Mouse (Mus musculus): ENCODE data around the gene Ankrd50. TPM values are rescaled to one million over a fixed set of nuclear protein-coding genes. Genes with fewer than 3 reads are reported as not detected.

The Ankrd50 gene
- total RNA-seq, 2 experiments from 2014 or later, result 18.6 to 22.7 TPM

GRCm38 (mm10) chr3:38423966-38424365 lies 60.7 kb downstream of the Ankrd50 start:
- intact Hi-C loops (cut with DNase I; ENCODE audit: low total_unique reads), result no loop called here
- no peak for DNase-seq

- intact Hi-C loops (cut with DNase I; ENCODE audit: low total_unique reads), result no loop called here
- DNase-seq, result no peak
Observed at GRCm38 (mm10) chr3:38419896-38420295, 64.7 kb downstream of the Ankrd50 start.

DNA sequence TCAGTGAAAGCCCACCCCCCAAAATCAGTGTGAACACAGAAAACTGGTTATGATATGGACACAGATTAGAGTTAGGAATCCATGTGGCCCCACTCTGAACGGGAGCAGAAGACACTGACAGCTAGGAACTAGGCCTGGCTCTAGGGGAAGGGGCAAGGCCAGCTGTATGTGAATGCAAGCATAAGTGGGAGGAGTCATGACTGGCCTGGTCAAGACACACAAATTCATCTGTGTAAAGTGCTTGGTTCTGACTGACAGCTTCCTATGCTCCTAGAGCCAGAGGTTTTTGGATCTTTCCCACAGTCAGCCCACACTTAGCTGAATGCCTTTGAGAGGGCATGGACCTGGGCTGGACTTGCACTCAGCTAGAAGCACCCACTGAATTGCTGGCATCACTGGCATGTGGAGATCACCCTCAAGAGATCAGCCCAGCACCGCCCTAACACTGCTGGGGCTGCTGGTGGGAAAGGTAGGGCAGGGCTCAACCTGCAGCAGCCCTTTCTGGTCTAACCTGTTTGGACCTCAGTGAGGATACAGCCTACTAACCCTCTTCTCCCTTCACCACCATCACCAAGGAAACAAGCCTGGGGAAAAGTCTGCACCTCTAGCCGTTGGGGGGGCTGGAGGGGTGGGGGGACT lies 69.2 kb downstream of the Ankrd50 start:
- intact Hi-C loops (cut with DNase I; ENCODE audit: low total_unique reads), result no loop called here

More for the DNA sequence above, 69.2 kb downstream of the Ankrd50 start:
- DNase-seq, result no peak
